Mouse (Mus musculus) sigmoid colon, adult 10 weeks (tissue): ENCODE measurements around the gene Ccdc102a. TPM values are rescaled to one million over a fixed set of nuclear protein-coding genes. Genes with fewer than 3 reads are reported as not detected.

ENCODE experiments used
- polyA plus RNA-seq: library from polyadenylated mRNA; stranded (reverse); fragments of 350-450 nt; fragmentation: Illumina TruSeq; extraction: RNeasy Lipid Tissue Mini Kit (QIAGEN cat#74804); gene quantifications from one replicate; pipeline ENCODE4 v1.2.3, GENCODE M21; 2014; ENCODE audit warnings: low read depth, low replicate concordance

The Ccdc102a gene
- polyA plus RNA-seq, result not detected

DNA sequence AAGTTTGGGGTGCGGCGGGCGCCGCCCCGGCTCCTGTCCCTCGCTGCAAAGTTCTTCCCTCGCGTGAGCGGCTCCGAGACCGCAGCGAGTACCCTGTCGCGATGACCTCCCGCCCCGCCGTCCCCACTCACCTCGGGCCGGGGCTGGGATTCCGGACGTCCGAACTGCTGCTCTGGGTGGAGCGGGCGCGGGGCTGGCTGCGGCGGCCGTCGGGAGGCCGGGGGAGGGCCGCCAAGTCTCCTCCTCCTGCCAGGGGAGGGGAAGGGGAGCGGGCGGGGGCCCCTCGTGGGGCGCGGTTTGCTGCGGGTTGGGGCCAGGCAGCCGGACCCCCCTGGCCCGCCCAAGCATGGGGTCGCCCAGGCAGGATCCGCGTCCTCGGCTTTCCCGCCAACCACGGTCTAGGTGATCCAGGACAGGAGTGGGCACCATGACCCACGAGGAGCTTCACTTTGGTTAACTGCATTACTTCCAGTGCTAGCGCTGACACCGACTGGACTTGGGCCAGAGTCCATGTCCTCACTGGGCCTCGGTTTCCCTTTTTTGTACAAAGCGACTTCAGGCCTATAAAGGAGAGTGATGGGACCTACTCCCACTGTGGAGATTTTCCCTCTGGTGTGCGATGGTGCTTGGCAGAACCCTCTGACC is at the start of gene Ccdc102a:
Gene Ccdc102a, minus strand, starts transcription at position 248 of the 645 bp plus-strand sequence.

DNA sequence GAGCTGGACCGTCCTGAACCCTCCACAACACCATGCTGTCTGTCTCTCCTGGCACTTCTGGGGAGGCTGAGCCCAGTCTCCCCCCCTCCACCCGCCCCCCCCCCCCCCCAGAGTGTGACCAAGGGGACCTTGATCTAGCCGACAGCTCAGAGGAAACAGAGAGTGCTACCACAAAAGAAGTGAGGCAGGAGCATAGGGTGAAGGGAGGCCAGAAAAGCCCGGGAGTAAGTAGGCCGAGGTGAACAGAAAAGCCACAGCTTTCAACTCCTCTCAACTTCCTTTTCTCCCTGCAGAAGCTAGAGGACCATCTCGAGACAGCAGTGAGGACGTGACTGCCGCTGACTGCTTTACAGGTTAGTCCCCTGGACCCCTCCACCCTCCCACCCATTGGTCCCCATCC is 5.5 kb upstream of the Ccdc102a start, which contains the start of gene Adgrg5:
Gene Adgrg5, plus strand, starts transcription at position 290 of the 400 bp plus-strand sequence.

DNA sequence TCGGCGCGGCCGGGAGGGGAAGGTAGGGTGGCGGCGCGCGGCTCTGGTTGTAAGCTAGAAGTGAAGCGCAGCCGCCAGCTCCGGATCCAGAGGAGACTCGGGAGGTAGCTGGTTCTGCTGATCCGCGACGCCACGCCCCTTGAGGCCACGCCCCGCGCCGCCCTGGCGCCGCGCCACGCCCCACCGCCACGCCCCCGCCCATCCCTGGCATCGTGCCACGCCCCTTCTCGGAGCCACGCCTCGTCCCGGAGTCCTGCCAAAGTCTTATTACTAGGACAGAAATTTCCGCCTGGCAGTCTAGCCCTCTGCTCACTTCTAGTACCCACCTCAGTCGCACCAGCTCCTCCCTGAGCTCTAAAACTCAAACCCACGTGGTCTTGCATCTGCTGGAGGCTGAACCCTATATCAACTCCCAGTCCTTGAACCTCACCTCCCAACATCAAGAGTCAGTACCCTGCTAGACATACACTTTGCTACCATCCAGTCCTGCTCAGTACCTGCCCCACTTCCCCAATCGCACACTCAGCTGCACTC is 41.6 kb downstream of the Ccdc102a start, which contains the start of gene Dok4:
Gene Dok4, minus strand, starts transcription at position 134 of the 534 bp plus-strand sequence.

DNA sequence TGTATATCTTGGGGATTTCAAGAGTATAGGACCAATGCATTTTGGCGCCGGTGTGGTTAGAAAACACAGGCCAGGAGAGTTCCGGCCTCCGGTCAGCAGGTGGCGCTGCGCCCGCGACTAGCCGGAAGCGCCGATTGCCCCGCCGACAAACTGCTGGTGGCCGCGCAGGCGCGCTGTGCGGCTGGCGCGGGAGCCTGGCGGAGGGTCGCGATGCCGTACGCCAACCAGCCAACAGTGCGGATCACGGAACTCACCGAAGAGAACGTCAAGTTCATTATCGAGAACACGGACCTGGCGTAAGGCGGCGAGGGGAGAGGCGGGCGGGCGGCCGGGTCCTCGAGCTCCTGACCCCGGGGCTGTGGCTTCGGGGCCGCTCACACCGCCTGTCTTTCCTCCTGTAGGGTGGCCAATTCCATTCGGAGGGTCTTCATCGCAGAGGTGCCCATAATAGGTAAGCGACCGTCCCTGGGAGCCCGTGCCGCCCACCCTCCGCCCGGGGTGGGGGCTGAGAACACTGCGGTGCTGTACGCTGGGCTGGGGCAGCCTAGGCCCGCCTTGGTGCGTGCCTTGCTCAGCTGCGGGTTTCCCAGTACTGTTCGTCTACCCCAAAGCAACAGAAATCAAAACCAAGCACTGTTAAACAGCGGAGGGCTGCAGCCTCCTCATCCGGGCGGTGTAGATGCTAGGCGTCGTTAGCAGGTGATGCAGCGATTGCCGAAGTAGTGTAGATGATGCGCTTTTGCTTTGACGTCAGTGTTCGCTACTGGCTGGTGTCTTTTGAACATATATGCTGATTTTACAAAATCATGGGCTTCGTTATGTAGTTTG is 60.3 kb downstream of the Ccdc102a start, which contains the start of gene Polr2c:
Gene Polr2c, plus strand, starts transcription at position 105 of the 828 bp plus-strand sequence.

Other genes starting within 250 kb of the Ccdc102a start
- gene Pllp, start 221.8 kb downstream of the Ccdc102a start, polyA plus RNA-seq, result 18.7 TPM
- 2.3 TPM for gene Ccl22, start 172.5 kb downstream of the Ccdc102a start, polyA plus RNA-seq
- 5.1 TPM for gene Cx3cl1, start 146.1 kb downstream of the Ccdc102a start, polyA plus RNA-seq
- gene Ccl17, start 107.6 kb downstream of the Ccdc102a start, polyA plus RNA-seq, result not detected
- gene Coq9, start 79.8 kb downstream of the Ccdc102a start, polyA plus RNA-seq, result 19.1 TPM
- gene Ciapin1, start 79.7 kb downstream of the Ccdc102a start, polyA plus RNA-seq, result 6.3 TPM
- gene Polr2c, start 60.6 kb downstream of the Ccdc102a start, polyA plus RNA-seq, result 4.5 TPM
- gene Dok4, start 41.8 kb downstream of the Ccdc102a start, polyA plus RNA-seq, result 13.7 TPM
- 0.19 TPM for gene Adgrg5, start 5.6 kb upstream of the Ccdc102a start, polyA plus RNA-seq
- 2.4 TPM for gene Adgrg1, start 56.7 kb upstream of the Ccdc102a start, polyA plus RNA-seq
- 1.2 TPM for gene Adgrg3, start 99.6 kb upstream of the Ccdc102a start, polyA plus RNA-seq
- gene Drc7, start 137.0 kb upstream of the Ccdc102a start, polyA plus RNA-seq, result not detected
- 0.22 TPM for gene Katnb1, start 163.1 kb upstream of the Ccdc102a start, polyA plus RNA-seq